Mouse (Mus musculus): ENCODE measurements around the gene Aida. TPM values are rescaled to one million over a fixed set of nuclear protein-coding genes. Genes with fewer than 3 reads are reported as not detected.
"Not testable (repeated sequence)": the region's sequence is repeated elsewhere in the genome, so short reads cannot be mapped to it uniquely, and the experiment has no call there.

Gene Aida
- polyA plus RNA-seq, 1 experiment from 2014 or later = 72.7 TPM

GRCm38 (mm10) chr1:183289576-183289975, 6.8 kb upstream of the Aida start:
- Histone ChIP-seq H3K9ac (no peak overlapping the region), H3K4me3 (no peak overlapping the region), H3K36me3 (peaks cover 71% of the 10 kb centered on the region), H3K27ac (no peak overlapping the region), H3K4me1 (no peaks in the 10 kb centered on the region), H3K4me2 (replicated peaks) (no peak overlapping the region), H3K9me3 (replicated peaks) (no peaks in the 10 kb centered on the region), H3K27me3 (no peaks in the 10 kb centered on the region)
- WGBS = 95% methylated on average over 4 of the region's 4 CpGs
- no peak for ATAC-seq (ENCODE audit: low FRiP score)

DNA sequence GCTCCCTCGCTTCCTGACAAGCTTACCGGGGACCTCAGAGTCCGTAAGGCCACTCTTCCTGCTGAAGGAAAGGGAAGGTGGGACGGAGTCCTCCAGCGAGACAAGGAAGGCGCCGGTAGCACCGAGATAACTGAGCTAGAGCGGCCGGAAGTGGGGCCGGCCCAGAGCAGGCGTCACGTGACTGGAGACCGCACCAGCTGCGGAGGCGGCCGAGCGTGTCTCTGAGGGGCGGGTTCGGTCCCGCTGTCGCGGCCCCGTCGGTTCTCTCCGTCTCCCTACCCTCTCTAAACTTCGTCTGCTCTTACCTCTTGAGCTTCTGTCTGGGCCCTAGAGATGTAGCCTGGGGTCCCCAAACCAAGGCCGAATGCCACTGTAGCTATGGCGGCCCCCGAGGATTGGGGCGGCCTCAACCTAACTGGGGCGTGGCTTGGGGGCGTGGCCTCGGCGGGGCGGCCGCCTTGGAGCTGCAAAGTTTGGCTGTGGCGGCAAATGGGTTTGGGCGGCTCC, 540 bp downstream of the Aida start, which contains the start of gene Brox:
Gene Brox (minus strand): TSS at position 393 of the 507 bp plus-strand sequence.
- H3K27ac ChIP-seq = peak within 1 kb of the TSS; percentile 77
- ATAC-seq (ENCODE audit: low FRiP score) = peak; percentile 91
- peak within 1 kb of the TSS; percentile 61 for H3K9ac ChIP-seq
- no peaks in the 10 kb centered on the region for H3K9me3 ChIP-seq (replicated peaks)
- peaks cover 8% of the 10 kb centered on the region for H3K36me3 ChIP-seq
- H3K4me1 ChIP-seq = no peaks in the 10 kb centered on the region
- WGBS = under 1% methylated on average over 32 of the region's 39 CpGs
- peak within 1 kb of the TSS; percentile 47 for H3K4me3 ChIP-seq
- H3K27me3 ChIP-seq = no peaks in the 10 kb centered on the region
- peak within 1 kb of the TSS; percentile 54 for H3K4me2 ChIP-seq (replicated peaks)

DNA sequence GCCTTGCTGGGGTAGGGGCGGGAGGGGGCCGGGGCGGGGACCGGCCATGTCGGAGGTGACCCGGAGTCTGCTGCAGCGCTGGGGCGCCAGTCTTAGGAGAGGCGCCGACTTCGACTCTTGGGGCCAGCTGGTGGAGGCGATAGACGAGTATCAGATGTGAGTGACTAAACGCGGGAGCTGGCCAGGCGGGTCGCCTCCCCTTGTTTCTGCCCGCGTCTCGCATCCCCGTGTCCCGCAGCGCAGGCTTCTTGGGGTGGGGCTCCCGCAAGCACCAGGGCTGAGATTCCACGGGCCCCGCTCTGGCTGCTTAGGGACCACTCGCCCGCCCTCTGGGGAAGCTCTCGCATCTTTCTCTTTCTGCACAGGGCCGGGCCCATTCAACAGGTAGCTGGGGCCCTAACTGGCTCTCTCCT, 1.1 kb downstream of the Aida start:
- Histone ChIP-seq H3K9me3 (replicated peaks) (no peaks in the 10 kb centered on the region), H3K27ac (peak overlapping the region; percentile 77; the same call in 1 of the 2 replicates), H3K9ac (peak overlapping the region; percentile 39), H3K27me3 (no peaks in the 10 kb centered on the region), H3K36me3 (peaks cover 3% of the 10 kb centered on the region), H3K4me3 (peak overlapping the region; percentile 47), H3K4me2 (replicated peaks) (peak overlapping the region; percentile 54), H3K4me1 (no peaks in the 10 kb centered on the region)
- peak; percentile 9 for ATAC-seq (ENCODE audit: low FRiP score)
- under 1% methylated on average over 26 of the region's 30 CpGs for WGBS

DNA sequence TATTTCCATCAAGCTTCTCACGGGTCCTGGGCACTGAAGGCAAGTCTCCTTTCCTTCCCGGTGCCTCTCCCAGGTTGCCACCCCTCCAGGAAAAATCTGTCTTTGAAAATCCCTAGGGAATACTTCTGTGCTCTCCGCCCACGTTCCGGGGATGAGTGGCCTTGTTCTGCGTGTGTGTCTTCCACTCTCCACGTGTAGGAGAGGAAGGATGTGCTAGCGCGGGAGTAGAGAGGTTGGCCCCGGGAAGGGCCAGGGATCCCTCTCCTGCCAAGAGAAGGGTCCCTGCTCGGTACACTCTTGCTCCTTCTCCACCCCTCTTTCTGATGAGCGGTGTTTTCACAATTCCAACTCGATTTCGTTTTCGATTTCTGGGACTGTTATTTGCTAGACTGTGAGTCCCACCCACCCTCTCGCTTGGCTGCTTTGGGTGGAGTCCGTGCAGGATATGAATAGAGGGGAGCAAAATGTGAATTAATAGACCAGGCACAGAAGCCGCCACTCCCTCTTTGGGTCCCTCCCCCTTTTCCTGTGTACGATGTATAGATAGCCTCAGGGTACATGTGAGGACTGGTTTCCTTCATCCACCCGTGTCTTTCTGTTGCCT, 1.6 kb downstream of the Aida start:
- no peaks in the 10 kb centered on the region for H3K9me3 ChIP-seq (replicated peaks)
- peak overlapping the region; percentile 39 for H3K9ac ChIP-seq
- WGBS = 0% methylated on average over 20 of the region's 20 CpGs
- peak overlapping the region; percentile 47 for H3K4me3 ChIP-seq
- H3K4me2 ChIP-seq (replicated peaks) = peak overlapping the region; percentile 54
- ATAC-seq (ENCODE audit: low FRiP score) = no peak
- H3K27ac ChIP-seq = 0 out of 2 replicates have a peak overlapping the region, but pooled peaks have one; percentile 77
- H3K27me3 ChIP-seq = no peaks in the 10 kb centered on the region
- no peaks in the 10 kb centered on the region for H3K36me3 ChIP-seq
- no peaks in the 10 kb centered on the region for H3K4me1 ChIP-seq

DNA sequence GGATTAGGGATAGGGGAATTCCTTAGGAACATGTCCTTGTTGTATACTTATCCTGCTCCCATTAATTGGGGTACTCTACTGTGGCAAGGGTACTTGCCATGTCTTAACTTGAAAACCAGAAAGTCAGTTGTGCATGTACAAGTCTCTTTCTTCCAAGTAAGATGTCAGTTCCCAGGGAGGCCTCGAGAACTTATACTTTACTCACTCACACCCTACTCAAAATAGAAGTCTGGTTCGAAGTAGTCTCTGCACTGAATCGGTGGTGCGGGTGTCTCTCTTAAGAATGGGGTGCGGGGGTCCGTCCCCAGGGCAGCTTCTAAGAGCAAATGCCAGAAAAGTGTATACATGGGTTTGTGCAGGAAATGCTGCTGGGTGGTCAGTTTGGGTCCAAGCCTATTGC, 2.8 kb downstream of the Aida start:
- Histone ChIP-seq H3K4me1 (no peaks in the 10 kb centered on the region), H3K27me3 (no peaks in the 10 kb centered on the region), H3K27ac (no peak overlapping the region), H3K9ac (no peak overlapping the region), H3K9me3 (replicated peaks) (no peaks in the 10 kb centered on the region), H3K4me3 (no peak overlapping the region), H3K36me3 (no peaks in the 10 kb centered on the region), H3K4me2 (replicated peaks) (no peak overlapping the region)
- ATAC-seq (ENCODE audit: low FRiP score) = no peak
- WGBS = 86% methylated on average over 6 of the region's 6 CpGs

- Histone ChIP-seq H3K4me3 (no peak overlapping the region), H3K36me3 (peaks cover 8% of the 10 kb centered on the region; the same call in 1 of the 2 replicates), H3K4me2 (replicated peaks) (no peak overlapping the region), H3K27ac (no peak overlapping the region), H3K4me1 (no peaks in the 10 kb centered on the region), H3K9me3 (replicated peaks) (no peaks in the 10 kb centered on the region), H3K9ac (no peak overlapping the region), H3K27me3 (no peaks in the 10 kb centered on the region)
- 72% methylated on average over 3 of the region's 3 CpGs for WGBS
- no peak for ATAC-seq (ENCODE audit: low FRiP score)
Observed at GRCm38 (mm10) chr1:183307555-183307954, 11.2 kb downstream of the Aida start.

GRCm38 (mm10) chr1:183308476-183308875, 12.1 kb downstream of the Aida start:
- H3K27ac ChIP-seq = no peak overlapping the region
- H3K27me3 ChIP-seq = no peaks in the 10 kb centered on the region
- H3K9ac ChIP-seq = no peak overlapping the region
- H3K9me3 ChIP-seq (replicated peaks) = no peaks in the 10 kb centered on the region
- no peak overlapping the region for H3K4me2 ChIP-seq (replicated peaks)
- no peak for ATAC-seq (ENCODE audit: low FRiP score)
- peaks cover 16% of the 10 kb centered on the region; the same call in 1 of the 2 replicates for H3K36me3 ChIP-seq
- no peaks in the 10 kb centered on the region for H3K4me1 ChIP-seq
- H3K4me3 ChIP-seq = no peak overlapping the region
- WGBS = 88% methylated on average over 1 of the region's 1 CpGs

- ATAC-seq (ENCODE audit: low FRiP score); H3K4me2 ChIP-seq (replicated peaks); H3K27ac ChIP-seq; H3K9me3 ChIP-seq (replicated peaks); H3K4me1 ChIP-seq; H3K9ac ChIP-seq; H3K4me3 ChIP-seq; H3K27me3 ChIP-seq: not testable (repeated sequence)
- peaks cover 24% of the 10 kb centered on the region for H3K36me3 ChIP-seq
- 40% methylated on average over 2 of the region's 2 CpGs for WGBS
Observed at GRCm38 (mm10) chr1:183309601-183310000, 13.2 kb downstream of the Aida start.

DNA sequence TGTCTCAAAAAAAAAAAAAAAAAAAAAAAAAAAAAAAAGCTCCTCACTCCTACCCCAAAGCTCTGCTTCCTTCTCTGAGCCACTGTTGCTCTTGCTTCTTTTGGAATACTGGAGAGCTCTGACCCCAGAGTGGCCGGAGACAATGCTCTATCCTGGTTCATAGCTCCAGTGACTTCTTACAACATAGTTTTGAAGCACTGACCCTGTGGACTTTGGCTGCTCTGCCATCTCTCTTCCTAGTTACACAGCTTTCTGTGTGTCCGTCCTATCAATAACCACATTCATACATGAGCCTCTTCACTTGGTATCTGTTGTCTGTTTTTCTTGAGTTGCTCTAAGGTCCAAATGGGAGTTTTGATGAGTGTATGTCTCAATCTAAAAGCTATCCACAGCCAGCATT, 15.7 kb downstream of the Aida start:
- Histone ChIP-seq H3K27ac (no peak overlapping the region), H3K4me3 (no peak overlapping the region), H3K9me3 (replicated peaks) (no peaks in the 10 kb centered on the region), H3K9ac (no peak overlapping the region), H3K4me2 (replicated peaks) (no peak overlapping the region), H3K4me1 (no peaks in the 10 kb centered on the region), H3K36me3 (peaks cover 48% of the 10 kb centered on the region), H3K27me3 (no peaks in the 10 kb centered on the region)
- no peak for ATAC-seq (ENCODE audit: low FRiP score)
- 91% methylated on average over 2 of the region's 2 CpGs for WGBS

DNA sequence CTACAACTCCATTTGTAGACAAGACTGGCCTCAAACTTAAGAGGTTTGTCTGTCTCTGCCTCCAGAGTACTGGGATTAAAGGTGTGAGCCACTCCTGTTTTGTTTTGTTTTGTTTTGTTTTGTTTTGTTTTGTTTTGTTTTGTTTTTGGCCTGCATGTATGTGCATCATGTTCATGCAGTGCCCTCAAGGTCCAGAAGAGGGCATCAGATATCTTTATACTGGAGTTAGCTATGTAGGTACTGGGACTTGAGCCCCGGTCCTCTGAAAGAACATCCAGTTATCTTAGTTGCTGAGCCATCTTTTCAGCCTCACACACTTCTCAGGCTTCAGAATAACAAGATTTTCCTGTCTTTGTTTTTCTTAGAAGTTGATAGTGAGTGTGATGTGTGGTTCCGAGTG, 19.4 kb downstream of the Aida start:
- H3K4me1 ChIP-seq = no peaks in the 10 kb centered on the region
- no peak overlapping the region for H3K4me3 ChIP-seq
- 93% methylated on average over 2 of the region's 2 CpGs for WGBS
- no peak overlapping the region for H3K9ac ChIP-seq
- no peaks in the 10 kb centered on the region for H3K9me3 ChIP-seq (replicated peaks)
- H3K27ac ChIP-seq = no peak overlapping the region
- H3K27me3 ChIP-seq = no peaks in the 10 kb centered on the region
- H3K4me2 ChIP-seq (replicated peaks) = no peak overlapping the region
- ATAC-seq (ENCODE audit: low FRiP score) = no peak
- peaks cover 75% of the 10 kb centered on the region for H3K36me3 ChIP-seq

DNA sequence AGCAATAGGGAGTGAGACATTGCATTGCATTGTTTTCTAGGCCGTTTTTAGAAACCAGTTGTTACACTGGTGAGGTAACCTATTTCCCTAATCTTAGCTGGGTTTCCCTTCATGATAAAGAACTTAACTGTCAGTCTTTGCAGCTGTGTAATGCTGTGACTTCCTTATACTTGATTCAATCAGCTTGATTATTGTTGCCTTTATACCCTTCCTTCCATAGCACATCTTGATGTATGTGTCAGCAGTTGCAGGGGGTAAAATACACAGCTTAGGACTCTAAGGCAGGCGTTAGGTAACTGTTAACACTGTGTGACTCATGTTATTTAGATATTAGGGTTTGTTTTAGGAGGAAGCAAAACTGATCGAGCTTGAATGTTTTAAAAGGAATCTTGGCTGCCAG, 24.3 kb downstream of the Aida start:
- Histone ChIP-seq H3K9me3 (replicated peaks) (no peaks in the 10 kb centered on the region), H3K4me1 (no peaks in the 10 kb centered on the region), H3K27me3 (no peaks in the 10 kb centered on the region), H3K27ac (no peak overlapping the region), H3K4me2 (replicated peaks) (no peak overlapping the region), H3K9ac (no peak overlapping the region), H3K4me3 (no peak overlapping the region), H3K36me3 (peaks cover 73% of the 10 kb centered on the region)
- no peak for ATAC-seq (ENCODE audit: low FRiP score)
- WGBS = 85% methylated on average over 3 of the region's 3 CpGs

- not testable (repeated sequence) for H3K27ac ChIP-seq; H3K4me3 ChIP-seq; H3K9ac ChIP-seq; H3K27me3 ChIP-seq; H3K4me1 ChIP-seq; ATAC-seq (ENCODE audit: low FRiP score); H3K9me3 ChIP-seq (replicated peaks); H3K4me2 ChIP-seq (replicated peaks)
- 87% methylated on average over 5 of the region's 5 CpGs for WGBS
- peaks cover 72% of the 10 kb centered on the region for H3K36me3 ChIP-seq
Observed at GRCm38 (mm10) chr1:183322496-183322895, 26.1 kb downstream of the Aida start.

- H3K4me1 ChIP-seq = no peaks in the 10 kb centered on the region
- no peak overlapping the region for H3K4me2 ChIP-seq (replicated peaks)
- H3K9ac ChIP-seq = no peak overlapping the region
- no peak overlapping the region for H3K4me3 ChIP-seq
- ATAC-seq (ENCODE audit: low FRiP score) = no peak
- 96% methylated on average over 2 of the region's 2 CpGs for WGBS
- H3K27me3 ChIP-seq = no peaks in the 10 kb centered on the region
- H3K27ac ChIP-seq = no peak overlapping the region
- H3K9me3 ChIP-seq (replicated peaks) = no peaks in the 10 kb centered on the region
- peaks cover 73% of the 10 kb centered on the region for H3K36me3 ChIP-seq
Observed at GRCm38 (mm10) chr1:183323923-183324322, 27.5 kb downstream of the Aida start.
